Mouse (Mus musculus): Measurements from ENCODE around the gene Mtx1. TPM values are rescaled to one million over a fixed set of nuclear protein-coding genes. Genes with fewer than 3 reads are reported as not detected.

Gene Mtx1
- polyA plus RNA-seq, 1 experiment from 2014 or later = 159 TPM

DNA sequence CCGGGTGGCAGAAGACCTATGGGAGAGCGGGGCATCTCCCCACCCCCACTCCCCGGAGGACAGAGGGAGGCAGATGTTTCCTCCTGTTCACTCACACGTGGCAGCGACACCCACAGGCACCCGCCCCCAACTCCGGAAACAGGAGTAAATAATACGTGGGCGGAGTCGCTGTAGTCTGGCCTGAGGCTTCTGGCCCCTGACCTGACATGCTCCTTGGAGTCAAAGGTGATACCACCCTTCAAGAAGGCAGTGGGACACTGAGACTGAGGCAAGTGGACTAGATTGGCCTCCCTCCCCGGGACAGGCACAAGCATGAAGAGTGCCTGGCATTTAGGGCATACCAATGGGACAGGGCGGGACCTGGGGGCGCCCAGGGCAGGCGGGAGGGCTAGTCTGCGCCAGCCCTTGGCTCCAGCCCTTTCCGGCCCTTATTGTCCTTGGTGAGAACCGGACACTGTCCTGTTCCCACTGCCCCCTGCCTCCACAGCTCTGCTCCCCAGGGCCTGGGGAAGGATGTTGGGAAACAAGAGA lies 24.5 kb upstream of the Mtx1 start:
- Histone ChIP-seq H3K4me3 (replicated peaks) (no peak overlapping the region), H3K27me3 (replicated peaks) (peaks cover 5% of the 10 kb centered on the region; the same call in 1 of the 2 replicates), H3K4me1 (peaks cover 37% of the 10 kb centered on the region), H3K9ac (replicated peaks) (0 out of 2 replicates have a peak overlapping the region, but pooled peaks have one; percentile 1), H3K36me3 (peaks cover 11% of the 10 kb centered on the region; the same call in 1 of the 2 replicates), H3K9me3 (replicated peaks) (no peaks in the 10 kb centered on the region), H3K4me2 (peak overlapping the region; percentile 39), H3K27ac (replicated peaks) (no peak overlapping the region; the same call in 1 of the 2 replicates)
- WGBS = 10% methylated on average over 17 of the region's 17 CpGs
- no peak for ATAC-seq (ENCODE audit: low FRiP score)

GRCm38 (mm10) chr3:89250435-89251040 lies 23.6 kb upstream of the Mtx1 start:
- 0 out of 2 replicates have a peak overlapping the region, but pooled peaks have one; percentile 39 for H3K4me2 ChIP-seq
- H3K36me3 ChIP-seq = peaks cover 11% of the 10 kb centered on the region; the same call in 1 of the 2 replicates
- H3K4me3 ChIP-seq (replicated peaks) = no peak overlapping the region
- no peaks in the 10 kb centered on the region for H3K9me3 ChIP-seq (replicated peaks)
- peak overlapping the region; percentile 51; the same call in 1 of the 2 replicates for H3K27ac ChIP-seq (replicated peaks)
- no peak for ATAC-seq (ENCODE audit: low FRiP score)
- peaks cover 5% of the 10 kb centered on the region; the same call in 1 of the 2 replicates for H3K27me3 ChIP-seq (replicated peaks)
- 24% methylated on average over 7 of the region's 7 CpGs for WGBS
- H3K9ac ChIP-seq (replicated peaks) = no peak overlapping the region
- H3K4me1 ChIP-seq = peaks cover 42% of the 10 kb centered on the region

GRCm38 (mm10) chr3:89247466-89247865 lies 20.6 kb upstream of the Mtx1 start:
- Histone ChIP-seq H3K9me3 (replicated peaks) (no peaks in the 10 kb centered on the region), H3K27me3 (replicated peaks) (peaks cover 5% of the 10 kb centered on the region; the same call in 1 of the 2 replicates), H3K9ac (replicated peaks) (peak overlapping the region; percentile 68), H3K4me1 (peaks cover 69% of the 10 kb centered on the region), H3K36me3 (peaks cover 11% of the 10 kb centered on the region; the same call in 1 of the 2 replicates), H3K27ac (replicated peaks) (no peak overlapping the region), H3K4me3 (replicated peaks) (peak overlapping the region; percentile 58), H3K4me2 (peak overlapping the region; percentile 73)
- 92% methylated on average over 4 of the region's 4 CpGs for WGBS
- ATAC-seq (ENCODE audit: low FRiP score) = no peak

GRCm38 (mm10) chr3:89246261-89247100 lies 19.6 kb upstream of the Mtx1 start, which contains the start of gene Trim46:
Trim46 (minus strand) TSS chr3:89246309.
- peak; percentile 74 for ATAC-seq (ENCODE audit: low FRiP score)
- peak within 1 kb of the TSS; percentile 95 for H3K27ac ChIP-seq (replicated peaks)
- WGBS = under 1% methylated on average over 41 of the region's 42 CpGs
- H3K36me3 ChIP-seq = peaks cover 20% of the 10 kb centered on the region
- no peaks in the 10 kb centered on the region for H3K9me3 ChIP-seq (replicated peaks)
- peak within 1 kb of the TSS; percentile 73 for H3K9ac ChIP-seq (replicated peaks)
- H3K27me3 ChIP-seq (replicated peaks) = no peaks in the 10 kb centered on the region
- peaks cover 69% of the 10 kb centered on the region for H3K4me1 ChIP-seq
- H3K4me2 ChIP-seq = peak within 1 kb of the TSS; percentile 73
- H3K4me3 ChIP-seq (replicated peaks) = peak within 1 kb of the TSS; percentile 58

GRCm38 (mm10) chr3:89245688-89246171 lies 18.8 kb upstream of the Mtx1 start, which contains the start of gene Krtcap2:
Krtcap2 (plus strand) TSS chr3:89245966.
- Histone ChIP-seq H3K4me2 (peak within 1 kb of the TSS; percentile 73), H3K4me1 (peaks cover 61% of the 10 kb centered on the region), H3K4me3 (replicated peaks) (peak within 1 kb of the TSS; percentile 58), H3K36me3 (peaks cover 28% of the 10 kb centered on the region), H3K27ac (replicated peaks) (peak within 1 kb of the TSS; percentile 95), H3K9me3 (replicated peaks) (no peaks in the 10 kb centered on the region), H3K27me3 (replicated peaks) (no peaks in the 10 kb centered on the region), H3K9ac (replicated peaks) (peak within 1 kb of the TSS; percentile 73)
- peak; percentile 81 for ATAC-seq (ENCODE audit: low FRiP score)
- 2% methylated on average over 20 of the region's 20 CpGs for WGBS

- Histone ChIP-seq H3K9ac (replicated peaks) (peak overlapping the region; percentile 73), H3K36me3 (peaks cover 34% of the 10 kb centered on the region), H3K9me3 (replicated peaks) (no peaks in the 10 kb centered on the region), H3K4me3 (replicated peaks) (peak overlapping the region; percentile 58), H3K27ac (replicated peaks) (peak overlapping the region; percentile 95), H3K27me3 (replicated peaks) (no peaks in the 10 kb centered on the region), H3K4me1 (peaks cover 56% of the 10 kb centered on the region), H3K4me2 (peak overlapping the region; percentile 73)
- WGBS = 2% methylated on average over 14 of the region's 26 CpGs
- ATAC-seq (ENCODE audit: low FRiP score) = peak; percentile 64
Observed at GRCm38 (mm10) chr3:89244982-89245687, 18.2 kb upstream of the Mtx1 start.

DNA sequence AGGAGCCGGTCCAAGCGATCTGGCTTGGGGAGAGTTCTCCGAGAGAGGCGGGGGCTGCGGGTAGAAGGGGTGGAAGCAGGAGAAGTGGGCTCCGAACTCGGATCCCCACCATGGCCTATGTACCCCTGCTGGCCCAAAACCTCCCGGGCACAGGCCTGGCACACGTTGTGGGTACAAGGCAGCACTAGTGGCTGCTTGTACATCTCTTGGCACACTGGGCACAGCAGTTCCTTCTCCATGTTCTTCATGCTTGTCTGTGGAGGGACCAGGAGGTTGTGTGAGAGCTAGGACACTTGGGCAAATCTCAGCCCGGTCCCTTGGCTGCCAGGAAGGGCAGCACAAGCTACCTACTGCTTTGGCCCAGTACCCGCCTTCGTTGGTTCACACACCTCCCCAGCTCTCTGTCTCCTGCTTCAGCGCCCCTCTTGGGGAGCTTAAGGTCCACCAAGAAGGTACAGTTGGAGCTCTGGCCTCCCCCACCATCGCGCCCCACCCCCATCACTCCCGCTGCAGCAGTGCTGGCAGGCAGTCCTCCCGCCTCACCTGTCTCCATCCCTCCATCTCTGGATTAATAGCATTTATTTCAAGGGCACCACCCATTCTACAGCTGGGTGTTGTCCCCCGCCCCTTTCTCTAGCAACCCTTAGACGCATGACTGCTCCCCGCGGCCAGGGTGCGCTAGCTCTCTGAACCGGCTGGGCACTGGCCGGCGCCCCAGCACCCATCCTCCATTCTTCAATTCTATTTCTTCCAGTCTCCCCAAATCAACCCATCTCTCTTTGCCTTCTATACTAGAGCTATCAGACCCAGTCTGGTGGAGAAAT lies 17.5 kb upstream of the Mtx1 start:
- Histone ChIP-seq H3K4me3 (replicated peaks) (peak overlapping the region; percentile 58), H3K9me3 (replicated peaks) (no peaks in the 10 kb centered on the region), H3K4me1 (peaks cover 56% of the 10 kb centered on the region), H3K27ac (replicated peaks) (peak overlapping the region; percentile 95), H3K4me2 (peak overlapping the region; percentile 73), H3K9ac (replicated peaks) (peak overlapping the region; percentile 73), H3K27me3 (replicated peaks) (no peaks in the 10 kb centered on the region), H3K36me3 (peaks cover 35% of the 10 kb centered on the region)
- ATAC-seq (ENCODE audit: low FRiP score) = peak; percentile 42
- 12% methylated on average over 25 of the region's 25 CpGs for WGBS

DNA sequence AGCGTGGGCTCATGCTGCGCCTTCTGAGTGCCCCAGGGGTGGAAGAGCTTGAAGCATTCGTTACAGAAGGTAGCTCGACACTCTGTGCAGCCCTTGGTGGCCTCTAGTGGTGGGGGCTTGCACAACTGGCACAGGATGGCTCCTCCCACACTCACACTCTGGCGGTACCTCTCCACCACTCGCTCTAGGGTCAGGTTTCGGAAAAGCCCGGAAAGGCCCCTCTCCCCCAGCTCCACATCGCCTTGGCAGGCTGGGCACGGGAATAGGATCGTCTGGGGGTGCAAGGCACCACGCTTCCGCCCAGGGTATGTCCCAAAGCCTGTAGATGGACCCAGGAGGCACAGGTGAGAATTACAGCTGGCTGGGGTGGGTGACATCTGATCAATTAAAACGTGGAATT lies 16.7 kb upstream of the Mtx1 start:
- WGBS = 10% methylated on average over 14 of the region's 14 CpGs
- Histone ChIP-seq H3K9ac (replicated peaks) (peak overlapping the region; percentile 73), H3K4me3 (replicated peaks) (peak overlapping the region; percentile 58), H3K27ac (replicated peaks) (0 out of 2 replicates have a peak overlapping the region, but pooled peaks have one; percentile 95), H3K4me1 (peaks cover 56% of the 10 kb centered on the region), H3K4me2 (peak overlapping the region; percentile 73), H3K27me3 (replicated peaks) (no peaks in the 10 kb centered on the region), H3K36me3 (peaks cover 38% of the 10 kb centered on the region), H3K9me3 (replicated peaks) (no peaks in the 10 kb centered on the region)
- ATAC-seq (ENCODE audit: low FRiP score) = no peak

GRCm38 (mm10) chr3:89242331-89242895 lies 15.5 kb upstream of the Mtx1 start:
- Histone ChIP-seq H3K9ac (replicated peaks) (0 out of 2 replicates have a peak overlapping the region, but pooled peaks have one; percentile 73), H3K36me3 (peaks cover 50% of the 10 kb centered on the region), H3K4me1 (peaks cover 50% of the 10 kb centered on the region), H3K9me3 (replicated peaks) (no peaks in the 10 kb centered on the region), H3K27me3 (replicated peaks) (no peaks in the 10 kb centered on the region), H3K4me2 (0 out of 2 replicates have a peak overlapping the region, but pooled peaks have one; percentile 73), H3K4me3 (replicated peaks) (no peak overlapping the region), H3K27ac (replicated peaks) (no peak overlapping the region)
- WGBS = 71% methylated on average over 9 of the region's 9 CpGs
- ATAC-seq (ENCODE audit: low FRiP score) = no peak

DNA sequence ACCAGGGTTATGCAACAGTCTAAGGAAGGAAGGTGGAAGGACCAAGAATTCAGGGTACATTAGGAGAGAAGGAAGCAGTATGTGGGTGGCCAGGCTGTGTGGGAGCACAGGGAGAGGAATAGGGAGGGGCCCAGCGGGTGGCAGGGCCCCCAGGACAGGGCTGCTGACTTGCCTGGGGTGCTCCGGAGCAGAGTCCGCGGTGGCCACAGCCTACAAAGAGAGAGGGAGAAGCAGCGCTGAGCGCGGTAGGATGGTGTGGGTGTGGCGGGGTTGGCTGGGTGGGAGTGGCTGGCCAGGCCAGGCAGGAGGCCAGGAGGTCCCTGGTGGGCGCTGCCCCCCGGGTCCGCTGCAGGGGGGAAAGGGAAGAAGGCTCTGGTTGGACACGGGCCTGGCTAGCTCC lies 11.6 kb upstream of the Mtx1 start:
- H3K4me1 ChIP-seq = peaks cover 20% of the 10 kb centered on the region
- no peak for ATAC-seq (ENCODE audit: low FRiP score)
- 80% methylated on average over 11 of the region's 12 CpGs for WGBS
- no peak overlapping the region for H3K9ac ChIP-seq (replicated peaks)
- no peak overlapping the region for H3K4me3 ChIP-seq (replicated peaks)
- peaks cover 89% of the 10 kb centered on the region for H3K36me3 ChIP-seq
- no peak overlapping the region for H3K4me2 ChIP-seq
- H3K27me3 ChIP-seq (replicated peaks) = no peaks in the 10 kb centered on the region
- H3K9me3 ChIP-seq (replicated peaks) = no peaks in the 10 kb centered on the region
- H3K27ac ChIP-seq (replicated peaks) = no peak overlapping the region

Measured in neural tube, embryonic 15.5 days (tissue).